Mouse (Mus musculus): ENCODE data around the gene Gatc.

- peak; percentile 58; the same call in 1 of the 2 replicates for TF ChIP-seq CTCF (IDR thresholded peaks at IDR 0.05; ENCODE audit: borderline replicate concordance, insufficient read depth, low read depth, low read length)
- no peak; the same call in 1 of the 2 replicates for TF ChIP-seq POLR2A (IDR thresholded peaks at IDR 0.05; ENCODE audit: borderline replicate concordance, insufficient read depth, low read length)
These were observed 21.7 kb downstream of the Gatc start for GRCm38 (mm10) chr5:115319004-115319940.
